Mouse (Mus musculus) megakaryocyte-erythroid progenitor cell, adult 5 weeks (primary cell): ENCODE data around the gene Vmn2r98. TPM values are rescaled to one million over a fixed set of nuclear protein-coding genes. Genes with fewer than 3 reads are reported as not detected.

Experiments
- polyA plus RNA-seq: library from polyadenylated mRNA; stranded (reverse); fragments of >175 nt; gene quantifications from 2 replicates; pipeline ENCODE4 v1.2.3, GENCODE M21; 2012

Gene Vmn2r98
- not detected in 2 replicates for polyA plus RNA-seq

GRCm38 (mm10) chr17:19053160-19053559 lies at the start of gene Vmn2r98:
Vmn2r98 (plus strand) TSS chr17:19053460.

Other genes starting within 250 kb of the Vmn2r98 start
- gene Vmn2r97, start 139.2 kb upstream of the Vmn2r98 start, polyA plus RNA-seq, result not detected in 2 replicates